Mouse (Mus musculus): ENCODE results near the gene 1700003F12Rik. TPM values are rescaled to one million over a fixed set of nuclear protein-coding genes. Genes with fewer than 3 reads are reported as not detected.

1700003F12Rik gene
- polyA plus RNA-seq, 1 experiment = not detected

DNA sequence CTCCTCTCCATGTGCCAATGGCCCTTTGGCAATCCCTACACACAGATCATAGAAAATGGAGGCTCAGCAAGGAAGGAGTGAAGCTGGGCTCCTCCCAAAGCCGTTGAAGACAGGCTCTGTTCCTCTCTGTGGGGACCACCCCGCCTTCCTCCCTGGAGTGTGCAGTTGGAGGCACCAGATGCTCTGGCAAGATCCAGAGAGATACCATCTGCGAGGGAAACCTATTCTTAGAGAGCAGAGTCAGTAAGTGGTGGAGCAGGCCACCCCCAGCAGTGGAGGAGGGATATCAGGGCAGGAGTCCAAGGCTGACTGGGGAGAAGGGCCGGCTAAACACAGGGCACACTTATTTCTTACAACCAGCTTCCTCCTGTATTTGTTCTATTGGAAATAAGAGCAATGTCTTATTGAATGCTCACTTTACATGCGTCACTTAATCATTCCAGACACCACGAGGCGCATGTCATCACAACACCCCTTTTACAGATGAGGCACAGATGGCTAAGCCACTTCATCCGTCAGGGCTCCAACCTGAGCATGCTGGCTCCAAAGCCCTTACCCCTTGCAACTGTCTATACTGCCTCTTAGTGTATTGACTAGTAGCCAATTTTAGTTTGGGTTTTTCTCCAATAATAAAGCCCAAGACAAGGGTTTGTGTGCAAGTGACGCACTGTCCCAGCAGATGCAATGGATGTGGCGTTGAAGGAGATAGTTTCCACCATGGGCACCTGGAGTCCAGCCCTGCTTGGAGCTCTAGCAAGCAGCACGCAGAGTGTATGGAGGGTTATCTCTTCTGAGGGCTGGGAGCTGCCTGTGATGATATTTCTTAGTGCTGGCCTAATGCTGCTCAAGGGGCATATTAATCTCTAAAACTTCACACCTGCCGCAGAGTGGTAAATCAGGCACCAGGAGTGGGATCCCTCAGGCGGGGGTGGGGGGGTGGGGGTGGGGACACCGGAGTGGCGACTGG, 37.3 kb downstream of the 1700003F12Rik start:
- no peak for TF ChIP-seq POLR2A (IDR thresholded peaks at IDR 0.05; ENCODE audit: low read depth, low read length)
- TF ChIP-seq CTCF (IDR thresholded peaks at IDR 0.05; ENCODE audit: borderline replicate concordance, insufficient read depth, low read length) = no peak
- Histone ChIP-seq H3K27ac (ENCODE audit: insufficient read depth, low read length) (no peak overlapping the region), H3K4me1 (ENCODE audit: control insufficient read depth, insufficient read depth, low read length) (no peaks in the 10 kb centered on the region), H3K4me3 (ENCODE audit: insufficient read depth, low read length) (no peak overlapping the region)

- TF ChIP-seq POLR2A (IDR thresholded peaks at IDR 0.05; ENCODE audit: low read depth, low read length) = no peak
- no peak for TF ChIP-seq CTCF (IDR thresholded peaks at IDR 0.05; ENCODE audit: borderline replicate concordance, insufficient read depth, low read length)
- no peaks in the 10 kb centered on the region for H3K4me1 ChIP-seq (ENCODE audit: control insufficient read depth, insufficient read depth, low read length)
- H3K4me3 ChIP-seq (ENCODE audit: insufficient read depth, low read length) = no peak overlapping the region
- no peak overlapping the region for H3K27ac ChIP-seq (ENCODE audit: insufficient read depth, low read length)
These were observed 38.2 kb downstream of the 1700003F12Rik start for GRCm38 (mm10) chr2:154584931-154585601.

DNA sequence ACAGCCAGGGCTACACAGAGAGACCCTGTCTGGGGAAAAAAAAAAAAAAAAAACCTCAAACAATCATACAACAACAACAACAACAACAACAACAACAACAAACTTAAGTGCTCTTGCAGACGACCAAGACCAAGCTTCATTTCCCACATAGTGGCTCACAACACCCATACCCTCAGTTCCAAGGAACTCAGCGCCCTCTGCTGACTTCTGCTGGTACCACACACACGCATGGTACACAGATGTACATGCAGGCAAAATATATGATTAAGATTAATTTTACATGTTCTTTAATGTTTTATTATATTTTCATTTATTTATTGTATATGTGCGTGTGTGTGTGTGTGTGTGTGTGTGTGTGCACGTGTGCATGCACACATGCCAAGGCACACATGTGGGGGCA, 39.5 kb downstream of the 1700003F12Rik start:
- Histone ChIP-seq H3K27ac (ENCODE audit: insufficient read depth, low read length) (no peak overlapping the region), H3K4me1 (ENCODE audit: control insufficient read depth, insufficient read depth, low read length) (no peaks in the 10 kb centered on the region), H3K4me3 (ENCODE audit: insufficient read depth, low read length) (no peak overlapping the region)
- TF ChIP-seq POLR2A (IDR thresholded peaks at IDR 0.05; ENCODE audit: low read depth, low read length) (no peak), CTCF (IDR thresholded peaks at IDR 0.05; ENCODE audit: borderline replicate concordance, insufficient read depth, low read length) (peak; percentile 50; the same call in 1 of the 2 replicates)

GRCm38 (mm10) chr2:154589051-154589450, 42.2 kb downstream of the 1700003F12Rik start:
- Histone ChIP-seq H3K27ac (ENCODE audit: insufficient read depth, low read length) (no peak overlapping the region), H3K4me1 (ENCODE audit: control insufficient read depth, insufficient read depth, low read length) (no peaks in the 10 kb centered on the region), H3K4me3 (ENCODE audit: insufficient read depth, low read length) (no peak overlapping the region)
- TF ChIP-seq CTCF (IDR thresholded peaks at IDR 0.05; ENCODE audit: borderline replicate concordance, insufficient read depth, low read length) (no peak), POLR2A (IDR thresholded peaks at IDR 0.05; ENCODE audit: low read depth, low read length) (no peak)

DNA sequence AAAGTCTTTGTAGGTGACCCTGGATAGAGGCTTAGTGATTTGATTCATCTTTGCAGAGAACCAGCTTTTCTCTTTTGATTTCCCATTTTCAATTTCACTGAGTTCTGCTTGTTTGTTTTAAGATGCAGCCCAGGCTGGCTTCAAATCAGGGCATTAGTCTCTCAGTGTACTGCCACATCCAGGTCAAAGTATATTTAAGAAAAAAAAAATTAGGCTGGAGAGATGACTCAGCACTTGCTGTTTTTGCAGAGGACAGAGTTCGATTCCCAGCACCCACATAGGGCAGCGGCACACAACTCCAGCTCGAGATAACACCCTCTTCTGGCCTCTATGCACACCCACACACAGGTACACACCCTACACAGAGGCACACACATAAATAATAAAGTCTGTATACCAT, 44.4 kb downstream of the 1700003F12Rik start:
- Histone ChIP-seq H3K27ac (ENCODE audit: insufficient read depth, low read length) (no peak overlapping the region), H3K4me1 (ENCODE audit: control insufficient read depth, insufficient read depth, low read length) (no peaks in the 10 kb centered on the region), H3K4me3 (ENCODE audit: insufficient read depth, low read length) (no peak overlapping the region)
- TF ChIP-seq POLR2A (IDR thresholded peaks at IDR 0.05; ENCODE audit: low read depth, low read length) (no peak), CTCF (IDR thresholded peaks at IDR 0.05; ENCODE audit: borderline replicate concordance, insufficient read depth, low read length) (no peak)

- peak; percentile 38; the same call in 1 of the 2 replicates for TF ChIP-seq CTCF (IDR thresholded peaks at IDR 0.05; ENCODE audit: borderline replicate concordance, insufficient read depth, low read length)
- TF ChIP-seq POLR2A (IDR thresholded peaks at IDR 0.05; ENCODE audit: low read depth, low read length) = no peak
- no peak overlapping the region for H3K27ac ChIP-seq (ENCODE audit: insufficient read depth, low read length)
- no peak overlapping the region for H3K4me3 ChIP-seq (ENCODE audit: insufficient read depth, low read length)
- H3K4me1 ChIP-seq (ENCODE audit: control insufficient read depth, insufficient read depth, low read length) = no peaks in the 10 kb centered on the region
These were observed 46.1 kb downstream of the 1700003F12Rik start for GRCm38 (mm10) chr2:154593025-154593424.

GRCm38 (mm10) chr2:154595775-154596174, 48.9 kb downstream of the 1700003F12Rik start:
- Histone ChIP-seq H3K4me1 (ENCODE audit: control insufficient read depth, insufficient read depth, low read length) (no peaks in the 10 kb centered on the region), H3K4me3 (ENCODE audit: insufficient read depth, low read length) (no peak overlapping the region), H3K27ac (ENCODE audit: insufficient read depth, low read length) (no peak overlapping the region)
- TF ChIP-seq CTCF (IDR thresholded peaks at IDR 0.05; ENCODE audit: borderline replicate concordance, insufficient read depth, low read length) = no peak
- TF ChIP-seq POLR2A (IDR thresholded peaks at IDR 0.05; ENCODE audit: low read depth, low read length) = no peak

DNA sequence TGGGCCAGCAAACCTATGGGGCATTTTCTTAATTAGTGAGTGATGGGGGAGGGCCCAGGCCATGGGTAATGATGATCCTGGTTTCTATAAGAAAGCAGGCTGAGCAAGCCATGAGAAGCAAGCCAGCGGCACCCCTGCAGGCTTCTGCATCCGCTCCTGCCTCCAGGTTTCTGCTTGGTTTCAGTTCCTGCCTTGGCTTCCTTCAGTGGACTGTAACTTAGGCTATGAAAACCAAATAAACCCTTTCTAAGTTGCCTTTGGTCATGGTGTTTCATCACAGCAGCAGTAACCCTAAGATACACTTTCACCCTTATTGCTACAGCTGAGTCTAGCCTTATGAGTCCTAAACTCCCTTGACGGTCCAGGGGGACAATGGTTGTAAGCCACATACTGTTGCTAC, 50.5 kb downstream of the 1700003F12Rik start:
- TF ChIP-seq CTCF (IDR thresholded peaks at IDR 0.05; ENCODE audit: borderline replicate concordance, insufficient read depth, low read length) = no peak
- no peak for TF ChIP-seq POLR2A (IDR thresholded peaks at IDR 0.05; ENCODE audit: low read depth, low read length)
- Histone ChIP-seq H3K4me3 (ENCODE audit: insufficient read depth, low read length) (no peak overlapping the region), H3K4me1 (ENCODE audit: control insufficient read depth, insufficient read depth, low read length) (no peaks in the 10 kb centered on the region), H3K27ac (ENCODE audit: insufficient read depth, low read length) (no peak overlapping the region)

Other genes with a start within 250 kb of the 1700003F12Rik start
- not detected in 2 replicates for gene Bpifb9b, start 239.9 kb upstream of the 1700003F12Rik start, polyA plus RNA-seq (2011; ENCODE audit: insufficient read length, low read depth, missing spikeins)
- gene Cdk5rap1, start 174.1 kb upstream of the 1700003F12Rik start, polyA plus RNA-seq (2011; ENCODE audit: insufficient read length, low read depth, missing spikeins) = 9.3 and 10.0 TPM in 2 replicates
- gene Snta1, start 139.0 kb upstream of the 1700003F12Rik start, polyA plus RNA-seq (2011; ENCODE audit: insufficient read length, low read depth, missing spikeins) = 17.1 and 18.5 TPM in 2 replicates
- gene Cbfa2t2, start 110.6 kb upstream of the 1700003F12Rik start, polyA plus RNA-seq (2011; ENCODE audit: insufficient read length, low read depth, missing spikeins) = 36.8 and 47.6 TPM in 2 replicates
- gene Actl10, start 4.7 kb downstream of the 1700003F12Rik start, polyA plus RNA-seq (2011; ENCODE audit: insufficient read length, low read depth, missing spikeins) = not detected in 2 replicates
- 0.85 and 1.5 TPM in 2 replicates for gene Necab3, start 11.8 kb downstream of the 1700003F12Rik start, polyA plus RNA-seq (2011; ENCODE audit: insufficient read length, low read depth, missing spikeins)
- gene E2f1, start 22.8 kb downstream of the 1700003F12Rik start, polyA plus RNA-seq (2011; ENCODE audit: insufficient read length, low read depth, missing spikeins) = 21.5 and 24.3 TPM in 2 replicates
- 11.8 and 13.2 TPM in 2 replicates for gene Pxmp4, start 56.6 kb downstream of the 1700003F12Rik start, polyA plus RNA-seq (2011; ENCODE audit: insufficient read length, low read depth, missing spikeins)
- gene Zfp341, start 66.2 kb downstream of the 1700003F12Rik start, polyA plus RNA-seq (2011; ENCODE audit: insufficient read length, low read depth, missing spikeins) = 1.8 and 1.9 TPM in 2 replicates
- not detected in 2 replicates for gene 4930519P11Rik, start 66.4 kb downstream of the 1700003F12Rik start, polyA plus RNA-seq (2011; ENCODE audit: insufficient read length, low read depth, missing spikeins)
- gene Chmp4b, start 104.6 kb downstream of the 1700003F12Rik start, polyA plus RNA-seq (2011; ENCODE audit: insufficient read length, low read depth, missing spikeins) = 150 and 153 TPM in 2 replicates
- not detected in 2 replicates for gene Gm14214, start 222.9 kb downstream of the 1700003F12Rik start, polyA plus RNA-seq (2011; ENCODE audit: insufficient read length, low read depth, missing spikeins)
- gene Raly, start 244.0 kb downstream of the 1700003F12Rik start, polyA plus RNA-seq (2011; ENCODE audit: insufficient read length, low read depth, missing spikeins) = 137 and 168 TPM in 2 replicates
- gene a, start 244.3 kb downstream of the 1700003F12Rik start, polyA plus RNA-seq (2011; ENCODE audit: insufficient read length, low read depth, missing spikeins) = not detected in 2 replicates

Data from embryonic fibroblast, embryonic 13.5 days (primary cell).